ENCODE assay signal across 8 mouse cellular contexts in the genomic region with DNA sequence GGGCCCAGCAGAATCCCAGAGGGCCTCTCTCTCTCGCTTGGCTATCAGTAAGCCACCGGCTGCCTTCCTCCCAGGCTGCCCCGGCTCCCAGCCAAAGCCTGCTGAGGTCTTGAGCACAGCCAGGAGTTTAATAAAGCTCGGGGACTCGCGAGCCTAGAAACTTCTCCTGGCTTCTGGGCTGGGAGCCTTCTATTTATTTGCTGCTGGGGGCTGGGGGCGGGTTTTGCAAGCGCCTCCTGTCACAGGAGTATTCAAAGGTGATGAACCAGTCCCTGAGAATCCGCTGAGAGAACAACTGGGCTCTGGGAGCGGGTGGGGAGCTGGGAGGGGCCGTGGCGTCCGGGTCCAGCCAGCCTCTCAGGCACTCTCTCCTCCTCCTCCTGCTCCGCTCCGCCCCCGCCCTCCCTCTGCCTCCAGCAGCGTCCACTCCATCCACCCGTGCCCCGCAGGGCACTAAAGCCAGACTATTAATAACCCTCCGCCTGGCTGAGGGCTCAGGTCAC. TPM values are rescaled to one million over a fixed set of nuclear protein-coding genes. Genes with fewer than 3 reads are reported as not detected.
A peak's percentile ranks its signal among the peaks of the same experiment; 100 is the strongest.
DNase-seq lines count a peak whose midpoint lies in the region; ATAC-seq lines count a peak whose summit lies in the region.

Hspb8 (minus strand) TSS at position 166 of the 503 bp plus-strand sequence.

- H3K9ac ChIP-seq in hindbrain, embryonic 12.5 days = 0 out of 2 replicates have a peak within 1 kb of the TSS, but pooled peaks have one; percentile 41

- H3K4me3 ChIP-seq in erythroblast, embryonic 14.5 days (replicated peaks) = peak within 1 kb of the TSS; percentile 28
- H3K4me3 ChIP-seq in hindbrain, embryonic 12.5 days = peak within 1 kb of the TSS; percentile 22

- no peaks in the 10 kb centered on the region; the same call in 1 of the 2 replicates for H3K27me3 ChIP-seq in erythroblast, embryonic 14.5 days (ENCODE audit: control insufficient read depth)
- peaks cover 13% of the 10 kb centered on the region for H3K27me3 ChIP-seq in hindbrain, embryonic 12.5 days

- H3K4me1 ChIP-seq in erythroblast, embryonic 14.5 days (ENCODE audit: control insufficient read depth) = no peaks in the 10 kb centered on the region
- peaks cover 26% of the 10 kb centered on the region for H3K4me1 ChIP-seq in hindbrain, embryonic 12.5 days

- peak within 1 kb of the TSS; percentile 52 for H3K4me2 ChIP-seq in hindbrain, embryonic 12.5 days (replicated peaks)

- WGBS in hindbrain, embryonic 12.5 days = 2% methylated on average over 20 of the region's 20 CpGs

- no peak for ATAC-seq in erythroblast, adult 5-6 weeks (replicated peaks; ENCODE audit: low FRiP score, poor library complexity, severe bottlenecking)
- ATAC-seq in hindbrain, embryonic 12.5 days (ENCODE audit: low FRiP score) = peak; percentile 41; the same call in 1 of the 2 replicates

- no peaks in the 10 kb centered on the region for H3K36me3 ChIP-seq in erythroblast, embryonic 14.5 days (ENCODE audit: control insufficient read depth)
- H3K36me3 ChIP-seq in hindbrain, embryonic 12.5 days = no peaks in the 10 kb centered on the region

- H3K9me3 ChIP-seq in erythroblast, embryonic 14.5 days (ENCODE audit: control insufficient read depth, low read length) = no peaks in the 10 kb centered on the region
- no peaks in the 10 kb centered on the region for H3K9me3 ChIP-seq in hindbrain, embryonic 12.5 days (replicated peaks)

- H3K27ac ChIP-seq in hindbrain, embryonic 12.5 days = no peak within 1 kb of the TSS; the same call in 1 of the 2 replicates

- DNase-seq in cerebellum, adult 9-10 months = peak; percentile 90
- DNase-seq in forelimb bud, embryonic 11.5 days (ENCODE audit: low read depth, low spot score) = peak; percentile 54
- peak; percentile 33 to 50 for DNase-seq in layer of hippocampus, postnatal 36 days
- peak; percentile 70 for DNase-seq in mesoderm, embryonic 11.5 days (ENCODE audit: low read depth, low spot score)
- peak; percentile 84 for DNase-seq in testis, postnatal 10 days (ENCODE audit: low spot score)

RNA-seq across cellular contexts. Expression of gene Hspb8, which starts in this region (rescaled TPM):
- not detected in 2 replicates for polyA plus RNA-seq in erythroblast, embryonic 14.5 days (2012)
- total RNA-seq in erythroblast, adult 5-6 weeks (2015; ENCODE audit: low replicate concordance) = not detected in 2 replicates
- total RNA-seq in erythroblast, adult 5-6 weeks (2017; ENCODE audit: low replicate concordance) = not detected in 2 replicates
- polyA plus RNA-seq in hindbrain, embryonic 12.5 days (2016; fragmentation: Nextera tagmentation; extraction: Ambion mirVana) = 5.9 and 6.9 TPM in 2 replicates
- total RNA-seq in layer of hippocampus, postnatal 36 days (2021) = 10 to 100 TPM in 1 of 2 experiments, 1 to 10 TPM in 1; 8.2 to 13.9 TPM

Comparison
In these comparisons a context has a peak if more than half of its experiments do, and no peak if none do; other contexts are left out.
1. RNA of gene Hspb8 (total RNA-seq): 8.2 to 13.9 TPM in layer of hippocampus, postnatal 36 days; not detected in erythroblast, adult 5-6 weeks; every median in the first group is over 4 times any median in the second.
2. Peak in every context shown above with its lines, with median percentiles within 50 percentile points of each other: DNase-seq.